Mouse (Mus musculus): Measurements from ENCODE around the gene Timm8a2. TPM values are rescaled to one million over a fixed set of nuclear protein-coding genes. Genes with fewer than 3 reads are reported as not detected.

The Timm8a2 gene
- total RNA-seq, 2 experiments from 2014 or later = not detected

GRCm38 (mm10) chr14:122012193-122012592 is 22.3 kb upstream of the Timm8a2 start:
- no peak for DNase-seq

- no peak for DNase-seq
Measured at GRCm38 (mm10) chr14:122012814-122013213, 21.7 kb upstream of the Timm8a2 start.

GRCm38 (mm10) chr14:122013417-122013951 is 21.0 kb upstream of the Timm8a2 start:
- no peak for DNase-seq

DNA sequence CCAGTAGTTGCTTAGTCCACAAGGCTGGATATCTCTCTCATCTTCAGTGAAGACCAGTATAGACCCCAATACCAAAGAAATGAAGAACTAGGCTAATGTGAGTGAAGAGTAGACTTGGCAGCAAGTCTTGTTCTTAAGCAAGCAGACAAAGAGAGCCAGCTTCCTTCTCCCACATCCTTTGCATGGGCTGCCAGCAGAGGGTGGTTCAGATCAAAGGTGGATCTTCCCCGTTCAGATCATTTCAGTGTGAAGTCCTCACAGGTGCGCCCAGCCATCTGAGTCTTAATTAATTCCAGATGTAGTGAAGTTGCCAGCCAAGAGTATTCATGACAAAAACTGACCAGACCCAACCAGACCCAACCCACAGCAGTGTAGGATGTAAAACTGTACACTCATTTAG is 16.5 kb upstream of the Timm8a2 start:
- no peak for DNase-seq

GRCm38 (mm10) chr14:122019389-122019788 is 15.1 kb upstream of the Timm8a2 start:
- no peak for DNase-seq

- DNase-seq = no peak
Measured at GRCm38 (mm10) chr14:122020567-122020966, 13.9 kb upstream of the Timm8a2 start.

DNA sequence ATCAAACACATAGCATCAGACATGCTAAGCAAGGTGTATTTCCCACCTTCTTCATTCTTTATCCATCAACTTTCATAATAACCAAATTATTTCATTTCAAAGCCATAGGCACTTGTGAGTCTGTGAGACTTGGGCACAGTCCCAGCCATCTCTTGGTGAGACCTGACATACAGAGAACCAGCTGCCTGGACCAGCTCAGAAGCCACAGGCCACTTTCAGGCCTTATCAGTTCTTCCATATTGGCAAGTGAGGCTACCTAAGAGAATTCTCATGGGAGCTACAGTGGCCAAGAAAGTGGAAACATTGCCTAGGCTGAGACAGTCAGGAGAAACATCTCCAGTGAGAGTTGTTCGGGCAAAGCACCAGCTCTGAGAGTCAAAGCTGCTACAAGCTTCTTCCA is 11.4 kb upstream of the Timm8a2 start:
- DNase-seq = no peak

DNA sequence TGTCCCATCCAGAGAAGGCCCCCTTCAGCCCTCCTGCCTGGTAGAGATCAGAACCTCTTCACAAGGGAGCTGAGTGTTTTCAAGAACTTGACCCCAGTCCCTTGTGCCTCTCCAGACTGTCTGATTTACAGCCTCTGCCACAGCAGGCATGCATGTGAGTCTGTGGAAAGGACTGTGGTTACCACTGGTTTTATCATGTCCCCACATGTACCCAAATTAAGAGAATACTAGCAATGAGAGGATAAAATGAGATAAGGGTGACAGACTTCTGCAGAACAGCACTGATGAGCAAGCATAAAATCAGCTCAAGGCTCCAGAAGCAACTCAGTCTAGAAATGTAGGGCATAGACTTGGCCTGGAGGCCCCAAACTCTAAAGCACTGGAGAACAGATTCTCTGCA is 10.5 kb upstream of the Timm8a2 start:
- DNase-seq = no peak

DNA sequence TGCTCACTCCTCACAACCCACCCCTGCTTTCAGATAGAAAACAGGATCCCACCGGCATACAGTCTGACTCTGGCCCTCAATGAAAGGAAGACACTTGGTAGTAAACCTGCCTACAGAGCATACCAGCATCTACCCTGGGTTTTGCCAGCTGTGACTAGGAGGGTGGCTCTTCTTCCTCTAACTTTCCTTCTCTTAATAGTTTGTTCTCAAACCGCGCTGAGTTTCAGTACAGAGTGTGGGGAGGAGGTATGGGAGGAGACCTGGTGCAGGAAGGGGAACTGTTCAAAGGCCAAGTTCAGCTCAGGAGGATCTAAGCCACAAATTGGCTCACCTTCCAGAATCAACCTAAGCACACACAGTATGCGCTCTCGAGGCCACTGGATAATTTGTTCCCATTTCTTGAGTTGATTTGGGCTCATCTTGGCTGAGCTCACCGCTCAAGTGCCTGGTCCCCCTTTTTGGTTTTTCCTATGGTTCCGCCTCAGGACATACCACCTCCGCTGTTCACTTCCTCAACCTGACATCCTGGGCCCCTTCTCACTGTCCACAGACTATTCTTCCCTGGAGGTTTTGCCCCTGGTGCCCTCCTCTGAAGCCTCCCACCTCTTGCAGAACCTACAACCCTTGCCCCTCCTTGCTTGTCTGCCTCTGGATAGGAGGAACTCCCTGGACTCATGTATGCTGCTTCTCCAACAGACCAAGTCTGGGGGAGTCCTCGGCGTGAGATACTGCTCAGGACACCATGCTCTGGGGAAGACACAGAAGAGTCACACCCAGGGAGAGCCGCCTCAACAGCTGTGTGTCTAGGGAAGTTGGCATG is 5.3 kb upstream of the Timm8a2 start:
- no peak for DNase-seq

GRCm38 (mm10) chr14:122029851-122030250 is 4.6 kb upstream of the Timm8a2 start:
- no peak for DNase-seq

DNA sequence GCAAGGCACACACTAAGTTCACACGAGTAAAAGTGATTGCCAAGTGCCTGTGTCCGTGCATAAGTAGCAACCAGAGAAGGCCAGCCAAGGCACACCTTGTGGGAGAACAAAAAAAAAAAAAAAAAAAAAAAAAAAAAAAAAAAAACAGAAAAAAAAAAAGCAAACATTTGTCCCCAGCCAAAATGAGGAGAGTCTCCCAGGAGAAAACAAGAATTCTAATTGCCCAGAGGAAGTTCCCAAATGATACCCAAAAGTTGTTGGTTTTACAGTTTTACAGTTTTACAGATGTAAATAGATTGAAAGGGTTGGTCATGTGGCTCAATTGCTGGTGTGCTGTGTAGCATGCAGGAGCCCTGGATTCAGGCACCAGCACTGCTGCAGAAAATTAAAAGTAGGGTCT is 2.4 kb upstream of the Timm8a2 start:
- no peak for DNase-seq

DNA sequence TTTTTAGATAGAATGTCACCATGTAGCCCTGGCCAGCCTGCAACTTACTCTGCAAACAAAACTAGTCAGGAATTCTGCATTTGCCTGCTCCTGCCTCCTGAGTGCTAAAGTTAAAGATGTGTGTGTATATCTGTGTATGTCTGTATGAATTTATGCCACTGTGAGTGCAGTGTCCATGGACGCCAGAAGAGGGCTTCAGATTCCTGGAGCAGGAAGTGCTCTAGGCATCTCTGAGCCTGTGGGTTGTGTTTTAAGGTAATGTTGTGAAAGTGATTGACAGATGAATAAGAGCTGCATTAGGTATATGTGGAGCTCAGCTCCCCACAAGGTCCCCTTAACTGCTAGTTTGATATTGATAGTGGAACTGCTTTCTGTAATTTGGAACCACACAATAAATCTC is 707 bp downstream of the Timm8a2 start:
- DNase-seq = no peak

DNA sequence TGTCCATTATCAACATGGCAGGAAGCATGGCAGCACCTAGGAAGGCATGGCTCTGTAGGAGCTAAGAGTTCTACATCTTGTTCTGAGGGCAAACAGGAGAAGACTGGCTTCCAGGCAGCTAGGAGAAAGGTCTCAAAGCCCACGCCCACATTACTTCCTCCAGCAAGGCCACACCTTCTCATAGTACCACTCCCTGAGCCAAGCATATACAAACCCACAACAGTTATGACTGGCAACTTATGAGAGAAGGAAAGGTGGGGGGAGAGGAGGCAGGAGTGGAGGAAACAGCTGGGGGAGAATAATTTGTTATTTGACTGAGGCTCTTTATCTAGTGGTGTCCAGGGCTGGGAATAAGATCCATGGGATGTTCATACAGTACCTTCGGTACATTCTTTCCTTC is 1.4 kb downstream of the Timm8a2 start:
- DNase-seq = no peak

GRCm38 (mm10) chr14:122038874-122039647 is 4.6 kb downstream of the Timm8a2 start:
- no peak for DNase-seq

GRCm38 (mm10) chr14:122041413-122041825 is 6.9 kb downstream of the Timm8a2 start:
- no peak for DNase-seq

DNA sequence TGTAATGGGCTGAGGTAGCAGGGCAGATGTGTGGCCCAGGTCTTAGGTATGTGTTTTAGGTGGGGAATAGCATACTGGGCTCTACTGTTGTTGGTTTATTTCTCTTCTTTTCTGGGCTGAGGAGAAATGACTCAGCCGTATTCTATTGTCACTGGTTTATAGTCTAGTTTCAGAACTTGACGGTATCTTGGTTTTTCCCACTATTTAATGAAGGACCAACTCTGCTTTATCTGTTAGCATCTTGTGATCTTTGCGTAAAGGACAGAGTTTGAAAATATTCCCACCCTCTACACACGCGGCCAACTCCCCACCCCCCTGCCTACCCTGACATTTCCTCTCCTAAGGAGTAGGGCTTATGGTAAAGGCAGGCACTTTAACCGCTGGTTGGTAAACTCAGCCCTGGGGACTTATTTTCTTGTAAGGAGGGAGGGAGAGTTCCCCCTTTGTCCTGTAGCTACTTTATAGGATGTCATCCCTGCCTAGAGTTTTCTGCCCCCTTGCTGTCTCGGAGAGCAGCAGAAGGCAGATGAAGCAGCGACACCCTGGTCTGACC is 7.7 kb downstream of the Timm8a2 start:
- DNase-seq = no peak

DNA sequence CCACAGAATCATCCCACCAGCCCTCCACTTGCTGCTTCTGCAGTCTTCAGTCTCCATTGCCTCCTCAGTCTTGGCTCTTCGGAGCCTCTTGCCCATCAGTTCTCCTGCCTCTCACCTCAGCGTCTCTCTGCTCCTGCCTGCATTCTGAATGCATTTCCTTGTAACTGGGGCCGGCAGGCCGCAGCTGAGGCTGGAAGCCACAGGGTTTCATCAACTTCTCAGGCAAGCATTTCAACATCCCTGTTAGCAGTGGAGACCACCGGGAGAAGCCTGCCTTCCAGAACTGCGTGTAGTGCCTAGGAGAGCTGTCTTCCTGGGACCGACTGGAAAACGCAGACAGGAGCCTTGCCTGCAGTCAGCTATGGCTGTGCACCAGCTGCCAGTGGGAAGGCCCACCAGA is 13.3 kb downstream of the Timm8a2 start:
- DNase-seq = no peak

GRCm38 (mm10) chr14:122048816-122049215 is 14.3 kb downstream of the Timm8a2 start:
- no peak for DNase-seq

DNA sequence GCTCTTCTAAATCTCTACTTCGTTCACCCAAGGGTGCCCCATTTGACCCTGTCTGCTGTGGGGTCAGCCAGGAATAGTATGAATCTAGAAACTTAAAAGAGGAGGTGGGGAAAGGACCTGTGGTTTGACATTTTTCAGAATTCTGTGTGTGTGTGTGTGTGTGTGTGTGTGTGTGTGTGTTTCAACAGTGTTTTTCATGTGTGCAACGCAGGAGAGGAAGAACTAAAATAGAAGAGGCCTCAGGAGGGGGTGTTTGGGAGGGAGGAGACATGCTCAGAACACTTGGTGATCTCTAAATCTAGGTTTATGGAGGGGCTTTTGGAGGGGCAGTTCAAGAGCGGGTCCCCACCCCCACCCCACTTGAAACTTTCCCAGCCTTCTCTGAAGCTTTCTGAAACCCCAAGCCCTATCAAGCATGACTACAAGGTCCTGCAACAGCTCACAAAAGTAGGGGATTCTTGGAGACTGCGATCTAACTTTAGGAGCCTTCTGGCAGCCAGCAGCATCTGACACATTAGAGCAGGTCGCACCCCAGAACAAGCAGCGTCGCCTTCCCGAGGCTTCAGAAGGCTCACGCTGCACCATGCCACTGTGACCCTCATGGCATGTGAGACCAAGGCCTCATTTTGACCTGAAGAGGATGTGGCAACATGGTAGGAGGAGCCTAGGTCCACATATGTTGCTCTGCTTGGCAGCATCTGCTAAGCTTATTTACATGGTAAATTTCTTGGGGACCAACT is 18.6 kb downstream of the Timm8a2 start:
- DNase-seq = no peak

DNA sequence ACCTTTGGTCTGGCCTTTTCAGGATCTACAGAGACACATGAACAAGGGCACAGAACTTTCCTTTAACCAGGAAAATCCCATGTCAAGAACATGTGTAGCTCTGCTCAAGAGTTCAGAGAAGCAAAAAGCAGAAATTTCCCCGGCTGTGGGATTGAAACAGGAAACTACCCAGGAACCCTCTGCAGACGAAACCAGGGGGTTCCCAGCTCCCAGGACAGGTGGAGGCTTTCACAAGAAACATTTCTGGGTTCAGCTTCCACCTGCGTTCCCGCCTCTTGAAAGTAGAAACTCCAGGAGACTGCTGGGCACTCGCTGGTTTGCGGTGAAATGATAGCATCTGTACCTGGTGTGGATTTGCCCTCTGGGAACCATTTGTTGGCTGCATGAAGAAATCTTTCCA is 22.4 kb downstream of the Timm8a2 start:
- no peak for DNase-seq

- DNase-seq = no peak
Measured at GRCm38 (mm10) chr14:122057941-122058346, 23.5 kb downstream of the Timm8a2 start.

GRCm38 (mm10) chr14:122060642-122061041 is 26.2 kb downstream of the Timm8a2 start:
- peak; percentile 90 for DNase-seq

- no peak for DNase-seq
Measured at GRCm38 (mm10) chr14:122061376-122061775, 26.9 kb downstream of the Timm8a2 start.
